Mouse (Mus musculus) CH12.LX (cell line): ENCODE measurements around the gene Kdm5b.

Source experiments
- CHD2 ChIP-seq: IDR thresholded peaks from 2 replicates; pipeline ENCODE4 v1.6.1; 2011; ENCODE audit warnings: low read length, improper control_type of control experiment
- EP300 ChIP-seq: IDR thresholded peaks from 2 replicates; pipeline ENCODE4 v1.6.1; 2011; ENCODE audit warnings: low read length, improper control_type of control experiment

DNA sequence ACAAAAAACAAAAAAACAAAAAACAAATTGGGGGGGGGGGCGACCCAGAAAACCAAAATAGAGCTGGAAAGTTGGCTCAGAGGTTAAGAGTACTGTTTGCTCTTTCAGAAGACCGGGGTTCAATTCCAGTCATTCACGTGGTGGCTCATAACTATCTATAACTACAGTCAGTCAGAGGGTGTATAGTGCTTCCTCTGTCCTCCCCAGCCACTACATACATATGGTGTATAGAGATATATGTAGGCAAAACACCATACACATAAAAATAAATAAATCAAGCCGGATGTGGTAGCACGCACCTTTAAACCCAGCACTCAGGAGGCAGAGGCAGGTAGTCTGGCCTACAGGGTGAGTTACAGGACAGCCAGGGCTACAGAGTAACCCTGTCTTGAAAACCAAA lies 54.6 kb downstream of the Kdm5b start:
- TF ChIP-seq CHD2 (no peak), EP300 (no peak)
